Mouse (Mus musculus) frontal cortex, adult (tissue): Measurements from ENCODE around the gene Coq8b.

Source experiments
- ATAC-seq: cut with Nextera tagmentation; 2 replicates; pipeline ENCODE4 v1.9.2; 2017; ENCODE audit warnings: mild to moderate bottlenecking, moderate library complexity, mixed read lengths; ENCODE audit not compliant: low TSS enrichment

The Coq8b gene

DNA sequence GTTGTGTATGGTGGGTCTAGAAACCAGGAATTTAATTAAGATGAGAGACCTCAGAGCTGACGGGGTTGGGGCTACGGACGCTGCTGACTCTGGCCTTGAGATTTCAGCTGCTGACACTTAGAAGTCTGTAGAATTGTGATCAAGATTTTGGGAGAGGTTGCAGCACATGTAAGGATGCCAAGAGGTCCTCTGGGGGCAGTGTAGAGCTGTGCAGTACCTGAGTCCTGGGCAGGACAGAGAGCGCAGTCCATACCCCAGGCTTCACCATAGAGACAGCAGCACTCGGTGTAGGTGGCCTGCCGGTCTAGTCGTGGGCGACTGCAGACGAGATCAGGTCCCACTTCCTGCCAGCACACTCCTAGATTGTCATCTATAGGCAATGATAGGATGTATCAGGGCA lies 74.7 kb downstream of the Coq8b start:
- ATAC-seq = no peak
